Mouse (Mus musculus) liver, embryonic 11.5 days (tissue): ENCODE measurements at regions not wholly inside any gene's neighbourhood (a gene's known extent, or its start where the extent isn't known, plus 50 kb on each side); places are given as distances from the start of the nearest gene placed in this dataset.

ENCODE experiments used
- ATAC-seq: fragments of 200-750 bp; cut with Nextera tagmentation; replicated peaks from 2 replicates; pipeline ENCODE4 v1.8.0; 2017; ENCODE audit warnings: moderate number of reproducible peaks, mild to moderate bottlenecking, moderate TSS enrichment, moderate library complexity; ENCODE audit not compliant: low FRiP score
- DNase-seq: peaks from one replicate; pipeline ENCODE4 v3.0.0-alpha.2; 2017; ENCODE audit warnings: low spot score
- H3K27ac ChIP-seq: fragments of 300-500 bp; sonication (generic); 2 replicates; pipeline ENCODE4 v1.5.1; 2014; ENCODE audit warnings: mild to moderate bottlenecking, low read depth, low read length, control low read depth
- H3K27me3 ChIP-seq: fragments of 300-500 bp; sonication (generic); replicated peaks from 2 replicates; pipeline ENCODE4 v1.6.1; 2014; ENCODE audit warnings: low read length, mixed read lengths; ENCODE audit not compliant: control insufficient read depth, insufficient read depth
- H3K36me3 ChIP-seq: fragments of 300-500 bp; sonication (generic); 2 replicates; pipeline ENCODE4 v1.6.1; 2014; ENCODE audit warnings: mild to moderate bottlenecking, low read length, moderate library complexity, mixed read lengths; ENCODE audit not compliant: control insufficient read depth, insufficient read depth
- H3K4me1 ChIP-seq: fragments of 300-500 bp; sonication (generic); replicated peaks from 2 replicates; pipeline ENCODE4 v1.6.1; 2014; ENCODE audit warnings: low read length, mixed read lengths; ENCODE audit not compliant: control insufficient read depth, insufficient read depth
- H3K4me2 ChIP-seq: fragments of 300-500 bp; sonication (generic); 2 replicates; pipeline ENCODE4 v1.6.1; 2014; ENCODE audit warnings: mild to moderate bottlenecking, control low read depth, moderate library complexity
- H3K4me3 ChIP-seq: fragments of 300-500 bp; sonication (generic); 2 replicates; pipeline ENCODE4 v1.5.1; 2014; ENCODE audit warnings: low read depth, low read length, control low read depth
- H3K9ac ChIP-seq: fragments of 300-500 bp; sonication (generic); 2 replicates; pipeline ENCODE4 v1.6.1; 2014; ENCODE audit warnings: low read depth, low read length, control low read depth
- H3K9me3 ChIP-seq: fragments of 300-500 bp; sonication (generic); 2 replicates; pipeline ENCODE4 v1.6.1; 2016; ENCODE audit warnings: low read length, inconsistent platforms, mixed read lengths; ENCODE audit not compliant: control insufficient read depth
- whole genome bisulfite sequencing: fragments of 180-500 bp; shearing (Covaris S2); extraction: QIAGEN DNeasy Blood & Tissue Kit; methylation state at CpG from one replicate; pipeline ENCODE4 v1.1.7; 2014; 5-methylcytosine and 5-hydroxymethylcytosine counted together

DNA sequence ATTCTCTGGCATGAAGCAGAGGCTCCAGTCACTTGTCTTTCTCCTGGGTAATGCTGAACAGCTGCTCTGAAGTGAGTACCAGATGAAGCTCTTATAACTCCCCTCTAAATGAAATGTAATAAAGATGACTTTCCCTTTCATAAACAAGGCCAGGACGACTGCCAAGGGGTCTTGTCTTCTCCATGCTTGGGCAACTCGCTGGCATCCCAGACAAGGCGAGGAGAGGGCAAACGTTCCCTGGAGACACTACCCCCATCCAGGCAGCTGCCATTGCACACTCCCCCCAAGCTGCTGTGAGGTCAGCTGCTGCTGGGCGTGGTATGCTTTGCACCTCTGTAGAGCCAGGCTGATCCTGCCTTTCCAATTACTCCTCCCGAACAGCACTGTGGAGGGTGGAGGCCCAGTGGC lies 63.1 kb upstream of the Cxcl12 start:
- no peak for DNase-seq
- ATAC-seq, result no peak
- 66% methylated on average over 6 of the region's 6 CpGs for WGBS
- Histone ChIP-seq H3K4me1 (no peaks in the 10 kb centered on the region), H3K27ac (no peak overlapping the region), H3K9me3 (no peaks in the 10 kb centered on the region), H3K4me3 (no peak overlapping the region), H3K36me3 (no peaks in the 10 kb centered on the region), H3K27me3 (no peaks in the 10 kb centered on the region), H3K9ac (no peak overlapping the region), H3K4me2 (no peak overlapping the region)

DNA sequence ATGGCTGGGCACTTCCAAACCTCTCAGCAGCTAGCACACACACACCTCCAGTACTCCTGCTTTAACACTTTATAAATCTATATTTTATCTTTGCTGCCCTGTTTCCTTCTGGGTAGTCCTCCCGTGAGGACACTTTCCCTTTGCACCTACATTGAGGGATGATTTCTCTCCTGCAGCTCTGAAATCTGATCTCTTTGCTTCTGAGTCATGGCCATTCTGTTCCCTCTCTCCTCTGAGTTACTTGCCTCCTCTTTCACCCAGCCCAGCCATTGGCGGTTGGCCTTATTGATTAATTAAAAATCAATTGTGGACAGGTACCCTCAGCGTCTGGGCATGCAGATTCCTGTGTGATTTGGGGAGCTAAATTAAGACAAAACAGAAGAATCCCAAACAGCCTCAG lies 58.0 kb upstream of the Cxcl12 start:
- Histone ChIP-seq H3K27me3 (no peaks in the 10 kb centered on the region), H3K9ac (no peak overlapping the region), H3K4me2 (no peak overlapping the region), H3K36me3 (no peaks in the 10 kb centered on the region), H3K27ac (no peak overlapping the region), H3K9me3 (no peaks in the 10 kb centered on the region), H3K4me3 (no peak overlapping the region), H3K4me1 (no peaks in the 10 kb centered on the region)
- DNase-seq (no peak), ATAC-seq (no peak)
- 51% methylated on average over 3 of the region's 3 CpGs for WGBS

DNA sequence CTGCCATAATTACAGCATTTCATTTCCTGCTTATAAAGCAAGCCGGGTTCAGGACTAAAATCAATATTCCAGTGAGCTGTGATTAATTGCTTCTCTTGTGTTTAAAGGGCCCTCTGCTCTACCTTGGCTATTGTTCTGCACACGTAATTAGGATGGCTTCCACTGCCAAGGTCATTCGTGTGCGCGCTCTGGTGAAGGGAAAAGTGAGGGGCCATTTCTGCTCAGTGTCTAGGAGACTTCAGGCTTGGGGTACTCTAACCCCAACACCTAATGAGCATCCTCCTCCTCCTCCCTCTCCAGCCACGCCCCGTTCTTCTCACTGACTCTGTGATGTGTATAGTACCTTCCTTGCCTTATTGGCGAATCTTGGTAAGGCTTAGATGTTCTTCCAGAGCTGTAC lies 53.5 kb upstream of the Cxcl12 start:
- ATAC-seq (no peak), DNase-seq (no peak)
- Histone ChIP-seq H3K4me2 (no peak overlapping the region), H3K36me3 (no peaks in the 10 kb centered on the region), H3K27me3 (no peaks in the 10 kb centered on the region), H3K27ac (no peak overlapping the region), H3K4me1 (no peaks in the 10 kb centered on the region), H3K9ac (no peak overlapping the region), H3K4me3 (no peak overlapping the region), H3K9me3 (no peaks in the 10 kb centered on the region)
- WGBS, result 80% methylated on average over 8 of the region's 8 CpGs

DNA sequence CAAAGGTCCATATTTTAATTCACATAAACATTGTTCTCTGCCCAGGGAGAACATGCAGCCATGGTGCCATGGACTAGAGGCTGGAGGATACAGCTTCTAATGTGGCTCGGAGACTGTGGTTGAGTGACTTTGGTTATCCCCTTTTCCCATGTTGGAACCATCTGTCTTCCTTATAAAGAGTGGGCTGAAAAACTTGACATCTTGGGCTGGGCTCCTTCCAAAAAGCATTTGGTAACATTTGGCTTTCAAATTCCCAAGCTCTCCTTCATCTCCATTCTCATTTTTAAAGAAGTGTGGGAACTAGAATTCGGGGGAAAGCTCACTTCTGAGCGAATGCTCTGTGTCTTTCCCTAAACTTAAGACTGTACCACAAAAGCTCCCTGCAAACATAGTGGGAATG lies 50.3 kb upstream of the Cxcl12 start:
- DNase-seq (no peak), ATAC-seq (no peak)
- WGBS, result 85% methylated on average over 3 of the region's 3 CpGs
- H3K27ac ChIP-seq, result no peak overlapping the region
- no peaks in the 10 kb centered on the region for H3K27me3 ChIP-seq
- no peaks in the 10 kb centered on the region for H3K4me1 ChIP-seq
- no peak overlapping the region for H3K4me3 ChIP-seq
- H3K9ac ChIP-seq, result no peak overlapping the region
- H3K36me3 ChIP-seq, result no peaks in the 10 kb centered on the region
- no peaks in the 10 kb centered on the region for H3K9me3 ChIP-seq
- H3K4me2 ChIP-seq, result no peak overlapping the region
